Mouse (Mus musculus) right cerebral cortex, postnatal 25 days (tissue): Measurements from ENCODE around the gene Rprm.

Experiments used
- DNase-seq: peaks from one replicate; pipeline ENCODE4 v3.0.0; 2022

The Rprm gene

GRCm38 (mm10) chr2:54085430-54086087 is at the start of gene Rprm:
Rprm (minus strand) TSS chr2:54085552.
- DNase-seq: peak; percentile 93

- no peak for DNase-seq
Observed at GRCm38 (mm10) chr2:54119305-54119704, 34.0 kb upstream of the Rprm start.

GRCm38 (mm10) chr2:54118881-54119280 is 33.5 kb upstream of the Rprm start:
- DNase-seq: no peak

- no peak for DNase-seq
Observed at GRCm38 (mm10) chr2:54111294-54111693, 25.9 kb upstream of the Rprm start.

GRCm38 (mm10) chr2:54106232-54106726 is 20.9 kb upstream of the Rprm start:
- no peak for DNase-seq

- no peak for DNase-seq
Observed at GRCm38 (mm10) chr2:54099939-54100338, 14.6 kb upstream of the Rprm start.

GRCm38 (mm10) chr2:54092616-54093015 is 7.3 kb upstream of the Rprm start:
- no peak for DNase-seq

- DNase-seq: peak; percentile 62
Observed at GRCm38 (mm10) chr2:54086254-54086653, 902 bp upstream of the Rprm start.

- no peak for DNase-seq
Observed at GRCm38 (mm10) chr2:54084737-54085429, 469 bp downstream of the Rprm start.

GRCm38 (mm10) chr2:54083861-54084736 is 1.3 kb downstream of the Rprm start:
- no peak for DNase-seq

GRCm38 (mm10) chr2:54078961-54079360 is 6.4 kb downstream of the Rprm start:
- DNase-seq: no peak

- peak; percentile 33 for DNase-seq
Observed at GRCm38 (mm10) chr2:54071526-54071925, 13.8 kb downstream of the Rprm start.

GRCm38 (mm10) chr2:54062421-54062820 is 22.9 kb downstream of the Rprm start:
- no peak for DNase-seq

- DNase-seq: no peak
Observed at GRCm38 (mm10) chr2:54061039-54061438, 24.3 kb downstream of the Rprm start.
